Mouse (Mus musculus): Measurements from ENCODE around the gene Rbm47.

- no peak for TF ChIP-seq POLR2A (IDR thresholded peaks at IDR 0.05; ENCODE audit: control insufficient read depth, extremely low read depth, insufficient read depth, low read length, poor library complexity)
- TF ChIP-seq CTCF (IDR thresholded peaks at IDR 0.05; ENCODE audit: borderline replicate concordance, control insufficient read depth, extremely low read depth, insufficient read depth, low read length, poor library complexity), result no peak
These were observed 38.3 kb downstream of the Rbm47 start for GRCm38 (mm10) chr5:66134578-66134977.

Measured in thymus, adult 2 months (tissue).